Mouse (Mus musculus): ENCODE measurements around the gene Zfp423.
A peak's percentile ranks its signal among the peaks of the same experiment; 100 is the strongest.

Gene Zfp423

GRCm38 (mm10) chr8:87796234-87796633 is 163.2 kb downstream of the Zfp423 start:
- DNase-seq: no peak

GRCm38 (mm10) chr8:87794639-87795038 is 164.8 kb downstream of the Zfp423 start:
- DNase-seq: no peak

DNA sequence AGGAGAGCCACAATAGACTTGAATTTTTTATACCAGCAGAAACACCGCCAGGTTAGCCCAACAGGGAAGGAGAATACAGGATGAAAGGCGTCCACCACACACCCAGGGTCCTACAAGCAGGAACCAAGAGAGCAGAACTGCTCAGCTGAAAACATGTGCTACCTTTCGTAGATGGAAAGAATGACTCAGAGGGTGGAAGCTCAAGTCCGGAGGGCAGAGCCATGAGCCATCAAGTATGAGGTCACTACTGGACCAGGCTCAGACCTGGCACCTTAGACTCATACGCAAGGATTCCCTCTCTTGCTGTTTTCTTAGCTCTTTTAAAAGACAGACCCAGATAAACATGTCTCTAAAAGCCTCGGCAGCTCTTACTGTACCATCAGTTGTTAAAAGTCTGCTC is 168.3 kb downstream of the Zfp423 start:
- DNase-seq: no peak

- DNase-seq: no peak
Observed at GRCm38 (mm10) chr8:87784641-87785439, 174.6 kb downstream of the Zfp423 start.

DNA sequence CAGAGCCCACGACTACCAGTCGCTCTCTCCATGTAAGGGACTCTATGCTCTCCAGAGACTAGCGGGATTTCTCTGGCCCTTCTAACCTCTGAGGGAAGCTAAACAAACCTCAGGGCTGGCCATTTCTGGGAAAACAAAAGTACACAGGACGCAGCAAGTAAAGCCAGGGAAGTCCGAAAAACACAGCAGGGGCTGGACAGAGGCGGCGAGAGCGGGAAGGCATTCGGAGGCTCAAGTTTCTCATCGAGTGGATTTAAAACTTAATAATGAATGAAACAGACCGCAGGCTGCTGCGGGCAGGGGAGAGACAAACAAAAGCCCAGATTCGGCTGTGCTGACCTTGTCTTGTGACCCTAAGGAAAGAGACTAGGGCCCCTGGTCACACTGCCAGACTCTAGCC is 175.2 kb downstream of the Zfp423 start:
- no peak for DNase-seq

DNA sequence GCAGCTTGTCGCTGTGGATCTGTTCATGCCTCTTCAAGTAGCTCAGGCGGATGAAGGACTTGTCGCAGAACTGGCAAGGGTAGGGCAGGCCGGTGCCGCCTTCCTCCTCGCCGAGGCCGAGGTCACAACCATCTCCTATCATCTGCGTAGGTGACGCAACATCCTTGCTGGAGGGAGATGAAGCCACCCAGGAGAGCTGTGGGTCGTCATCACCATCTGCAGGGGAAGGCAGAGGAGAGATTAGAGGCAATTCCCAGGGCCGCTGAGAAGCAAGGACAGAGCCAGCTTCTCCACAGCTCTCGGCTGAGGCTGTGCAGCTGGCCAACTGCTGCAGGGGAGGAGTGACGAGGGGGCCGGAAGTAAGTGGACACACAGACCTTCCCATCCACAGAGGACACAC is 176.2 kb downstream of the Zfp423 start:
- no peak for DNase-seq

- DNase-seq: no peak
Observed at GRCm38 (mm10) chr8:87777586-87777985, 181.8 kb downstream of the Zfp423 start.

DNA sequence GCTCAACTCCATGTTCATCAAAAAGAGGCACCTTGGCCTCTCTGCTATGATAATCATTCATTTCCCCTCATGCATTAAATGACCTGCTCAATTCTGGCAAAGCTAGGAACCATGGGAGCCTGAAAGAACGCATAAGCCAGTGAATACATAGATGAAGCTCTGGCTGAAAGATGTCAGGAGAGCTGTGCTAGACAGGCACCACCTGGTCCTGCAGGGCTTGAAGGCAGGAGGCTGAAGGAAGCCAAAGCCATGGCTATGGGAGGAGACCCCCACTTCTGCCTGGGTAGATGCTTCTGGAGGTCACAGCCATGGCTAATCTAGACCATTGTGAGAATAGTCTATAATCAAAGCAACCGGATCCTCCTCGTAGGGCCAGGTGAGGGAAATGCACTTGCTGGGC is 183.5 kb downstream of the Zfp423 start:
- no peak for DNase-seq

DNA sequence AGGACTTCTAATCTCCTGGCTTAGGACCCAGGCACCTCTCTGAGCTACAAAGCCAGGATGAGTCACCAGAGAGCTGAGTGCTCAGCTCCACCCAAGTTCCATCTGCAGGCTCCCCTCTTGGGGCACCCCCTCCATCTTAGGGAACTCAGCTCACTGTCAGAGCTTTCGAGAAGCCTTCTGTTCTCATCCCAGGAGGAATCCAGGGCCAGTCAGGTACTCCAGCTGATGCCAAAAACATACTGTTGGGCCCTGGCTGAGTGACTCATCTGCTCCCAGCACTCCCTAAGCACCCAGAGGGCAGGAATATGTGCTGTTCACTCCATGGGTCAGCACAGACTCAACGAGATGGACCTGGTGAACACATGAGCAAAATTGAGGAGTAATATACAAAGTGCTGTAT is 184.4 kb downstream of the Zfp423 start:
- DNase-seq: no peak

GRCm38 (mm10) chr8:87772894-87773502 is 186.4 kb downstream of the Zfp423 start:
- DNase-seq: no peak

DNA sequence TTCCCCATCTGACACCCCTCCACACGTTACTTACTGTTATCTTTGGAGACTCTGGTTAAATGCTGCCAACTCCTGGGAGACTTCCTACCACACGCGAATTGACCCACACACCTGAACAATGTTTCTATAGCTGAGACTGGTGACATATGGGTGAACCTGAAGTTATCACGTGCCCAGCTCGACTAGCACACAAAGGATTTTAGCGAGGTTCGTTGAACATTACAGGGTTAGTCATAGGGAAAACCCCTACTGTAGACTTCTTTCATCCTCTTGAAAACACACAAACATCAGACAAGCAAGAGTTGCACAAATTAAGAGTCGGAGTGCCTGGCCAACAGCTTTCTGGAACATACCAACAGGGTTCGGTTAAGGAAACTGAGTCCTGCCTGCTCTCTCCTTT is 191.5 kb downstream of the Zfp423 start:
- DNase-seq: no peak

GRCm38 (mm10) chr8:87765276-87765675 is 194.1 kb downstream of the Zfp423 start:
- no peak for DNase-seq

DNA sequence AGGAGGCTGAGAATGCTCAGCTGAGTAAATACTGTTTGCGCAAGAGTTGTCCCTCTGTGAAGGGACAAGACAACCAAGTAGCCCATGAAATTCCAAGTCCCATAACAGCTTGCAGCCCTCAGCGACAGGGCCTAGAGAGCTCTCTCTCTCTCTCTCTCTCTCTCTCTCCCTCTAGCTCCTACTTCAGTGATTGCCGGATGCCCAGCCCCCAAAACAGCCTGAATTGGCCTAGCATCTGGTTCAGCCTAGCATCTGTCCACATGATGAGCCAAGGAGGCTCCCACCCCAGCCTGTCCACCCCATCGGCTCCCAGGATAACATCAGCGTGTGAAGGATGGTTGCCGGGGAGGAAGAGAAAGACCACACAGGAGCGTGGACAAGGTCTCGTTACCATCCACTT is 200.6 kb downstream of the Zfp423 start:
- DNase-seq: no peak

GRCm38 (mm10) chr8:87754853-87755252 is 204.5 kb downstream of the Zfp423 start:
- no peak for DNase-seq

DNA sequence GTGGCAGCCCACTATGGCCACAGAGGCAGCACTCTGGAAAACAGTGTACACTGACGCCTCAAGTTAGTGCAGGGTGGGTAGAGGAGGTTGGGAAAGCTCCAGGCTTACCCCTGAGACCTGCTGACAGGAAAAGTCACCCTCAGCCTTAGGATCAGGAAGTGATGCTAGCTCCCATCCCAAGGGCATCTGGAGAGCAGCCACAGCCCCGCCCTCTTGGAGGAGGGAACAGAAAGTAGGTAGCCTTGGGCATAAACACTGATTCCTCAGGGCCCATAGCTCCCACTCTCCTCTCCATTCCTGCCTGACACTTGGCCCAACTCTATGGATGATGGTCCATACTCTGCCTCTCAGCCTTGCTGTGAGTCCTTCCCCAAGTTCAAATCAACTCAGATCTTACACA is 205.8 kb downstream of the Zfp423 start:
- DNase-seq: no peak

DNA sequence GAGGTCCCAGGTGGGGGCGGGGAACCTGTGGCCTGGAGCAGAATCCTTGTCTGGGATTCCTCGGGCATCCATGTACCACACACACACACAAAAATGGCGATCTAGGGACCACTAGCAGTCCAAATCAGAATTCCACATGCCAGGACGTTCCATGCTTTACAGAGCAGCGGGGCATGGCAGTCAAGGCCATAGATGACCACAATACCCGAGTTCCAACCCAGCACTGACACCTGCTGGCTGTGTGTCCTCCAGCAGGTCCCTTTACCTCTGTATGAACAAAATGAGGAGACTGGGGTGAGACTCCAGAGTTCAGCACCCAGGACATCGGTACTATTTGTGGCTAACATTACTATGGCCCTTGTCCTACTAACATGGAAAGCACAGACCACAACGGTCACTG is 206.2 kb downstream of the Zfp423 start:
- no peak for DNase-seq

DNA sequence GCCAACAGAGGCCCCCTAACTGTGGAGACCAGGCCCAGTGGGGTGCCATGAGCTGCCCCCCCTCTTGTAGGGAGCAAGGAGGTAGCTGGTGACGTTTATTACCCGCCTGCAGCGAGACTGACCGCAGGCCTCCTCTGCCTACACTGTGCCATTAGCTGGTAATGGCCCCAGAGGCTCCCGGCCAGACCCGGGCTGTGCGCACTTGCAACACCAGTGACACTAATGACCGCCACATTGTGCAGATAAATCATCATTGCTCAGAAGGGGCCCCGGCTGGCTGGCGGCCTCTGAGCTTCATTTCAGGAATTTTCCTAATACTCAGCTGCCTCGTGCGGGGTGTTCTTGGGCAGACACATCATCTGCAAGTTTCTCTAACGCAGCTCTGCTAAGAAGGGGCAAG is 206.7 kb downstream of the Zfp423 start:
- no peak for DNase-seq

DNA sequence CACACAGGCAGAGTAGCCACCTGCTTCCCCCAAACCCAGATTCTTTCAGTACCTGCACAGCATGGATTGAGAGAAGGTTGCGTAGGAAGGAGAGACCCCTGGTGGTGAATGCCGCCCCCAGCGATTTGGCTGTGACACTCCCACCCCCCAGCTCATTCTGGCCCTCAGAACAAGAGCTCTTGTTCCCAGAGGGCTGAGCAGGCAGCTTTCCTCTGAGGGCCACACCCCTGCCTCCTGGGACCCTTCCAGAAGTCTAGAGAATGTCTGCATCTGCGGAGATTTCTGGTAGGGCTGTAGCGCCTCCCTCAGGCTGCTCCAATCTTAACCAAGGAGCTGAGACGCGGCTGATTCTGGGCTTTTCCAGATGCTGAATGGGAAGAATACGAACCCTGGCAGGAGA is 211.8 kb downstream of the Zfp423 start:
- peak; percentile 16 for DNase-seq

DNA sequence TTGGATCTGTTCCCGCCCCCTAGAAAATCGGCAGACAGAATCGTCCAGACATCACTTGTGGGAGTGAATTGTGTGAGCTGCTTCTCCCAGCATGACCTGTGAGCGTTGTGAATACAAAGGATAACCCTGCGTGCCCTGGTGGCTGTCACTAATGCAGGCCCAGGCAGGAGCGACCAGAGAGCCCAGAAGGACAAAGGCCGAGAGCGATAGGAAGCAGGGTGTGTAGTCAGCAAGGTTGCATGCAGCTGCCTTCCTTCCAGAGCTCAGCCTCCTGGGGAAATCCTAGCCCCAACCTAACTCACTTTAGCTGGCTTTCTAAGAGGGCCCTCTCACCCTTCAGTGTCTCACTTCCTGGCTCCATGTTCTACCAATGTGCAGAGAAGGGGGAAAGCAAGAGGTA is 212.3 kb downstream of the Zfp423 start:
- DNase-seq: no peak

DNA sequence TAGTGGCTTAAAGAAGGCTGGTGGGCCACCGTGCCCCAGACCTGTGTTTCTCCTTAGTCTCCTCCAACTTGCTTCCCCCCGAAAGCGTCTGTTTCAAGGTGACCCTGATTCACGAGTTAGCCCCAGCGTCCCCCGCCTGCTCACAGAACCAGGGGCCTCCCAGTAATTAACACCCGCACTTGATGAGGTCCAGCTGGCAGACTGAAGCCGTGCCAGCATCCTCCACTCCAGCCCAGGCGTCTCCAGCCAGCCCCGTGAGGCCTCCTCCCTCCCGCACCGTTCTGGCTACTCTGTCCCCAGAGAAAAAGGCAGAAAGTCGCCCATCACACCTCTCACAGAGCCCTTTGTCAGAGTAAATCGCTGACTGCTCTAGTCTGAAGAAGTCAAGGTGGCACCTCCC is 213.3 kb downstream of the Zfp423 start:
- no peak for DNase-seq

DNA sequence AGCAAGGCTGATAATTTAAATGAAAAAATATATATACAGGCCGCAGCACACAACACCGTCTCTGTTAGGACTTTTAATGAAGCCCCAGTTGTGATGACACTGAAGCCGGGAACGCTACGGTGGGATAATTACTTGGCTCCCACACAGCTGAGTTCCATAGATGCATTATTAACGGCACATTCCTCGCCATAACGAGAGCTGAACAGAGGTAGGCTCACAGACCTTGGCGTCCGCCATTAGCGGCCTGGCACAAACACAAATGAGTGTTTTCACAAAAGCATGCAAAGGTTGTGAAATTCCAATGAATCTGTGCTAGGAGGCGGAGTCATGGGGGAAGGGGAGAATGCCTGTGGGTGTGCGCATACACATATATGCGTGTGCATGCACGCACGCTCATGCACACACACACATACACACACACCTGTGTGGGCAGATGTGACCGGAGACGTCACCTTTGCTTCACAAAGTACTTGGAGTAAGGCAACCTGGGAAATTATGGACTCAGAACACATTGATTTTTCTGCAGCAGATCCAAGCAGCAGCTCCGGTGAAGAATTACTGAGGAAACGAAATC is 214.2 kb downstream of the Zfp423 start:
- DNase-seq: no peak

DNA sequence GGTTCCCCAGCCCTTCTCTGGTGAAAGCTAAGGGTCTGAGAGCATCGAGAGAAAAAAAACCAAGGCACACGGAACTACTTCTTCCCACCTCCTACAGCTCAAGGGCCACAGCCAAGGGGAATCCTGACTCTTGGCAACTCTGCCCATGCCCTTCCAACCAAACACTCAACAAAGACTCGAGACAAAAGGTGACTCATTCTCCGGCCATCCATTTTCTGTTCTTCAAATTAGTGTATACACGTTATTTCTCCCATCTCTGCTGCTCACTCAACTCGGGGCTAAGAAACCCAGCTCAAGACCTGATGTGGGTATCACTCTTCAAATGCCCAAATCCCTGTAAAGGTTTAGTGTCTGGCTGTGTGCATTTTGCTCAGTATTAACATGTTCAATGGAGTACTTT is 214.8 kb downstream of the Zfp423 start:
- no peak for DNase-seq

GRCm38 (mm10) chr8:87742016-87742415 is 217.4 kb downstream of the Zfp423 start:
- no peak for DNase-seq

DNA sequence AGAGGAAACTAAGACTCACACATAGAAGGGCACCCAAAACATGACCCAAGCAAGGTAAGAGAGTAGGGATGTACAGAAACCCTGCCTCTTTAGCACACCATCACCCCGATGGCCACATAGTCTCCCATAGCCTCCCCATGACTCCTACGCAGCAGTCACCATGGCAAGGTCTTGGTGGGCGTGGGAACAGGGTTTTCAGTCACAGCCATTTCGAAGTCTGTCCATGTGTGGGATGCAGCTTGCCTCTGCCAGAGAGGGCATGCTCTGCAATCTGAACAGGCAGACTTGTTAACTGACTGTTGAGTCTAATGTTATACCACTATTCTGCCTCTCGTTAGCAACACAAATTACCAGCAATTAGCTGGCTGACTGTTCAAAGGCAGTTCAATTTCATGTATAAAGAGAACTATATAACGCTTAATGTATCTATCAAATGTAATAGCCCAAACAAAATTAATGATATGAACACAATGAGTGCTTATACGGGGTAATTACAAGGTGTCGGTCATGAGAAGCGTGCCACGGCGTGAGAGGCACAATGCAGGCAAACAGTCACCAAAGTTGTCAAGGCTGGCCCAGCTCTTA is 218.4 kb downstream of the Zfp423 start:
- DNase-seq: no peak

All from right cerebral cortex, postnatal 14 days (tissue).